Mouse (Mus musculus): ENCODE results near the gene Galntl6. TPM values are rescaled to one million over a fixed set of nuclear protein-coding genes. Genes with fewer than 3 reads are reported as not detected.

The Galntl6 gene
- 12.0 and 13.9 TPM in 2 replicates for polyA plus RNA-seq (2021; fragmentation: Nextera tagmentation)
- long read RNA-seq, experiment 1, partial matches to known transcripts: 1 of 15 reads
- long read RNA-seq, experiment 1, other reads (novel, unspliced or antisense): 13 of 15 reads
- long read RNA-seq, experiment 2, partial matches to known transcripts: 0 of 37 reads
- long read RNA-seq, experiment 2, other reads (novel, unspliced or antisense): 37 of 37 reads

GRCm38 (mm10) chr8:58912196-58912839, at the start of gene Galntl6:
Galntl6 (minus strand) TSS chr8:58912640.

GRCm38 (mm10) chr8:58911677-58912076, 763 bp downstream of the Galntl6 start, which contains the start of gene BC030500:
BC030500 (plus strand) TSS chr8:58911755.

Other genes starting within 250 kb of the Galntl6 start
- gene BC030500, start 885 bp downstream of the Galntl6 start, polyA plus RNA-seq (2021; fragmentation: Nextera tagmentation): 9.1 and 13.0 TPM in 2 replicates